Mouse (Mus musculus) brain, embryonic 14.5 days (tissue): ENCODE measurements around the gene Fpr3.

Source experiments
- CTCF ChIP-seq: fragments of 200-500 bp; IDR thresholded peaks from 2 replicates; pipeline ENCODE4 v1.5.1; 2012; ENCODE audit warnings: inconsistent platforms, mild to moderate bottlenecking, moderate library complexity, borderline replicate concordance; ENCODE audit not compliant: insufficient read depth, insufficient read length; ENCODE audit errors: extremely low read depth
- POLR2A ChIP-seq: fragments of 200-500 bp; IDR thresholded peaks from 2 replicates; pipeline ENCODE4 v1.6.1; 2012; ENCODE audit warnings: mild to moderate bottlenecking, inconsistent platforms, borderline replicate concordance; ENCODE audit not compliant: poor library complexity, insufficient read depth, insufficient read length, severe bottlenecking; ENCODE audit errors: extremely low read depth

DNA sequence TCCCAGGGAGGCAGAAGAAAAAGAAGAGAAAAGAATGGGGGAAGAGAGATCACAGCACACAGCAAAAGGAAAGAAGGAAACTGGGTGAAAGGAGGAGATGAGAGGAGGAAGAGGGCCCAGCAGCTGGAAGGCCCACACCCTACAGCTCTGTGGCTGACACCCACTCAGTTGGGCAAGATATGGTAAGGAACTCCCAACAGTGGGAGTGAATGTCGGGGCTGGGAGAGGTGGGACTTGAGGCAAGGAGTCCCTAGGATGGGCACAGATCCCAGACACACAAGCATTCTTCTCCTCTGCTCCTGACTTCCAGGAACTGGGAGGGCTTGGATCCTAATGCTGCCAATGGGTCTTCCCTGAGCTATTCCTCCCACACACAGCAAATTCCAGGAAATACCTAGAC lies 25.3 kb upstream of the Fpr3 start:
- no peak for TF ChIP-seq CTCF
- no peak for TF ChIP-seq POLR2A
